Mouse (Mus musculus) liver, embryonic 11.5 days (tissue): Measurements from ENCODE around the gene Batf3. TPM values are rescaled to one million over a fixed set of nuclear protein-coding genes. Genes with fewer than 3 reads are reported as not detected.
"Not testable (repeated sequence)": the region's sequence is repeated elsewhere in the genome, so short reads cannot be mapped to it uniquely, and the experiment has no call there.

Experiments
- ATAC-seq: fragments of 200-750 bp; cut with Nextera tagmentation; replicated peaks from 2 replicates; pipeline ENCODE4 v1.8.0; 2017; ENCODE audit warnings: moderate number of reproducible peaks, mild to moderate bottlenecking, moderate TSS enrichment, moderate library complexity; ENCODE audit not compliant: low FRiP score
- DNase-seq: peaks from one replicate; pipeline ENCODE4 v3.0.0-alpha.2; 2017; ENCODE audit warnings: low spot score
- H3K27ac ChIP-seq: fragments of 300-500 bp; sonication (generic); 2 replicates; pipeline ENCODE4 v1.5.1; 2014; ENCODE audit warnings: mild to moderate bottlenecking, low read depth, low read length, control low read depth
- H3K27me3 ChIP-seq: fragments of 300-500 bp; sonication (generic); replicated peaks from 2 replicates; pipeline ENCODE4 v1.6.1; 2014; ENCODE audit warnings: low read length, mixed read lengths; ENCODE audit not compliant: control insufficient read depth, insufficient read depth
- H3K36me3 ChIP-seq: fragments of 300-500 bp; sonication (generic); 2 replicates; pipeline ENCODE4 v1.6.1; 2014; ENCODE audit warnings: mild to moderate bottlenecking, low read length, moderate library complexity, mixed read lengths; ENCODE audit not compliant: control insufficient read depth, insufficient read depth
- H3K4me1 ChIP-seq: fragments of 300-500 bp; sonication (generic); replicated peaks from 2 replicates; pipeline ENCODE4 v1.6.1; 2014; ENCODE audit warnings: low read length, mixed read lengths; ENCODE audit not compliant: control insufficient read depth, insufficient read depth
- H3K4me2 ChIP-seq: fragments of 300-500 bp; sonication (generic); 2 replicates; pipeline ENCODE4 v1.6.1; 2014; ENCODE audit warnings: mild to moderate bottlenecking, control low read depth, moderate library complexity
- H3K4me3 ChIP-seq: fragments of 300-500 bp; sonication (generic); 2 replicates; pipeline ENCODE4 v1.5.1; 2014; ENCODE audit warnings: low read depth, low read length, control low read depth
- H3K9ac ChIP-seq: fragments of 300-500 bp; sonication (generic); 2 replicates; pipeline ENCODE4 v1.6.1; 2014; ENCODE audit warnings: low read depth, low read length, control low read depth
- H3K9me3 ChIP-seq: fragments of 300-500 bp; sonication (generic); 2 replicates; pipeline ENCODE4 v1.6.1; 2016; ENCODE audit warnings: low read length, inconsistent platforms, mixed read lengths; ENCODE audit not compliant: control insufficient read depth
- WGBS: fragments of 180-500 bp; shearing (Covaris S2); extraction: QIAGEN DNeasy Blood & Tissue Kit; methylation state at CpG from one replicate; pipeline ENCODE4 v1.1.7; 2014; 5-methylcytosine and 5-hydroxymethylcytosine counted together
- polyA plus RNA-seq: library from polyadenylated mRNA; unstranded; fragments of >200 nt; fragmentation: Nextera tagmentation; extraction: Ambion mirVana; gene quantifications from 2 replicates; pipeline ENCODE4 v1.2.1, GENCODE M21; 2014

The Batf3 gene
- polyA plus RNA-seq, 1 experiment from 2014 or later, result 6.0 TPM

DNA sequence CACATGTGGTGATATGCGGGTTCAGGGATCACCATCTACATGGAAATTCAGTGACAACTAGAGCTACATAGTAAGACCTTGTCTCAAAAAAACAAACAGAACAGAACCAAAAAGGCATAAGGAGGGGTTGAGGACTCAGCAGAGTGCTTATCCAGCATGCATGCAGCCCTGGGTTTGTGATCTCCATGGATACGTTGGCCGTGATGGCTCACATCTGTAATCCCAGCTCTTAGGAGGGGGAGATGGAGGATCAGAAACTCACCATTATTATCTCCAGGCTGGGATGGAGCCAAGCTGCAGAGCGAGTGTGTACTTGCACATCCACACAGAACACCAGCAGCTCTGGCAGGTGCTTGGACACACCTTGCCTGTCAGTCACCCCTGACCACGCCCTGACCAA lies 34.6 kb downstream of the Batf3 start:
- no peak overlapping the region for H3K4me2 ChIP-seq
- peaks cover 15% of the 10 kb centered on the region for H3K4me1 ChIP-seq
- H3K27ac ChIP-seq, result no peak overlapping the region
- no peak for ATAC-seq
- WGBS, result 59% methylated on average over 5 of the region's 5 CpGs
- H3K36me3 ChIP-seq, result no peaks in the 10 kb centered on the region
- H3K9ac ChIP-seq, result no peak overlapping the region
- DNase-seq, result no peak
- H3K4me3 ChIP-seq, result no peak overlapping the region
- no peaks in the 10 kb centered on the region for H3K27me3 ChIP-seq
- peaks cover 3% of the 10 kb centered on the region; the same call in 1 of the 2 replicates for H3K9me3 ChIP-seq

DNA sequence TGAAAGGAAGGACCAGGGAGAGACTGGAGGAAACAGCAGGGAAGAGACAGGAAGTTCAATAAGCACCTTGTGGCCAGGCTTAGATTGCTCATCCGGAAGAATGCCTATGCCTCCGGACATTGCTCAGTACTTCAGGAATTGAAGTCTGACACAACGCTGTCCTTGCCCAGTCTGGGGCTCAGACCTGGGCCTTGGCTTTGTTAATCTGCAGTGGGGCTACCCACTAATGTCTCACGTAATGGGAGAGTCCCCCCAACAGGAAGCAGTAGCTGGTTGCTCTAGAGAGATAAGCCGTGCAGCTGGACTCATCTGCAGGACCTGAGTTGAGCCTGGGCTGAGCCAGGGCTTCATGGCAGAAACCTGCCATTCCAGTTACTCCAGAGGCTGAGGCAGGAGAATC lies 35.3 kb downstream of the Batf3 start:
- H3K9me3 ChIP-seq, result peaks cover 3% of the 10 kb centered on the region; the same call in 1 of the 2 replicates
- DNase-seq (no peak), ATAC-seq (peak; percentile 75)
- peaks cover 15% of the 10 kb centered on the region for H3K4me1 ChIP-seq
- WGBS, result 27% methylated on average over 5 of the region's 5 CpGs
- H3K36me3 ChIP-seq, result no peaks in the 10 kb centered on the region
- H3K4me3 ChIP-seq, result no peak overlapping the region
- no peak overlapping the region for H3K27ac ChIP-seq
- peak overlapping the region; percentile 42; the same call in 1 of the 2 replicates for H3K4me2 ChIP-seq
- no peaks in the 10 kb centered on the region for H3K27me3 ChIP-seq
- H3K9ac ChIP-seq, result no peak overlapping the region

DNA sequence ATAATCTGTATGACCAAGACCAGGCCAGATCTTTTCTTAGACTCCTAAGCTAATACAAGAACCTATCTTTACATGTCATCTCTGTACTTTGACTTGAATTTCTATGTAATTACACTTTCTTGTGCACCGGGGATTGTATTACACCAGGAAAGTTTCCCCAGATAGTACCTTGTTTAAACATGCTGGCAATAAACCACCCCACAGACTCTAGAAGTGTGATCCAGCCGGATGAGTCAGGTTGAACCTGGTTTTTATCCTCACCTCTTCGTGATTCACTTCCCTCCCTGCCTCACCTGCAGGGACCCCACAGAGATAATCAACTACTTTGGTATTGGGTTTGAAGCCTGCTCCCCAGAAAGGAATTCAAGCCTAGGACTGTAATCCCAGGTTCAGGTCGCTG lies 37.8 kb downstream of the Batf3 start:
- H3K4me2 ChIP-seq, result no peak overlapping the region
- DNase-seq, result no peak
- 61% methylated on average over 4 of the region's 4 CpGs for WGBS

DNA sequence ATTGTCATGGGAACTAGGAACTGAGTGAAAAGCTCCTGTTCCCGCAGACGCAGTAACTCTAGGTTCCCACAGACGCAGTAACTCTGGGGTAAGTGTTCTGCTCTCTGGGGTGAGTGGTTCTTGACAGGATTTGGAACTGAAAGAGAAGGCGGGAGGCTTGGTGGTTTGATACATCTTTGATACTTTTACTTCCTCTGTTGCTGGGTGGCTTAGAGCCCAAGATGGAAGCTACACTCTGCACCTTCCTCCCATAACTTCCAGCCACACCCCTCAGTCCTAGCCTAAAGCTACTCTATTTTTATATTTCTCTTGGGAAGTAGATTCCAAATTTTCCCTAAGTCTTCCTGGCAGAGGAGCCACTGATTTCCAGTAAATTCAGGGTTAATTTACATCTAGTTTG lies 40.8 kb downstream of the Batf3 start:
- Histone ChIP-seq H3K36me3 (no peaks in the 10 kb centered on the region), H3K27me3 (peaks cover 8% of the 10 kb centered on the region), H3K4me3 (no peak overlapping the region), H3K27ac (no peak overlapping the region), H3K9ac (no peak overlapping the region), H3K9me3 (no peaks in the 10 kb centered on the region), H3K4me1 (peaks cover 9% of the 10 kb centered on the region), H3K4me2 (no peak overlapping the region)
- no peak for DNase-seq
- ATAC-seq, result no peak
- 77% methylated on average over 4 of the region's 4 CpGs for WGBS

More for the DNA sequence above, 37.8 kb downstream of the Batf3 start:
- no peak for ATAC-seq
- Histone ChIP-seq H3K9ac (no peak overlapping the region), H3K4me3 (no peak overlapping the region), H3K4me1 (peaks cover 21% of the 10 kb centered on the region), H3K36me3 (no peaks in the 10 kb centered on the region), H3K27me3 (no peaks in the 10 kb centered on the region), H3K9me3 (no peaks in the 10 kb centered on the region), H3K27ac (no peak overlapping the region)

DNA sequence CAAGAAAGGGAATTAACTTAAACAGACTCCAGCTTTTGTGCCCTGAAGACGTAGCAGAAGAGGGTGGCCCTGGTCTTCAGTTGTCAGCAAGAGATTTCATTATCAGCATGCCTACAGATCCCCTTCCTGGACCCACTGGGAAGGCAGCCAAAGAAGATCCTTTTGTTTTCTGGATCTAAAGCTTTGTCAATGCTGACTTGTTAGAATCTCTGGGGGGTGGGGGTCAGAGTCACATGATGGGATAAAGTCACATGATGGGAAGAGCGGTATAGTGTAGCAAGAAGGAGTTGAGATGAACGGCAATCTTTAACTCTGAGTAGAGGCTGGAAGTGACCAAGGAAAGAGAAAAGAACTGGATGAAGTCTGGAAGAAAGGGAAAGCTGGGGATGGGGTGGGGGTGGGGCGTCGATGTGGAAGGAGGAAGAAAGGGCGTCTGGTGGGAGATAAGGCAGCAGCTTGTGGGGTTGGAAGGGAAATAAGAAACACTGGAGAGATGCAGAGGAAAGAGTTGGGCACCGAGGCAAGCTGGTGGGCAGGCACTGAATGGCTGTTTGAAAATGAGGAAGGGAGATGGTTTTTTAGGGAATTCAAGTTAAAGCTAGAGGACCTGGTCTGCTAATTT lies 41.3 kb downstream of the Batf3 start:
- no peak for DNase-seq
- ATAC-seq, result 0 out of 2 replicates have a peak, but pooled peaks have one; percentile 26
- H3K9me3 ChIP-seq, result no peaks in the 10 kb centered on the region
- no peaks in the 10 kb centered on the region for H3K36me3 ChIP-seq
- peak overlapping the region; percentile 8; the same call in 1 of the 2 replicates for H3K4me2 ChIP-seq
- H3K27ac ChIP-seq, result no peak overlapping the region
- 31% methylated on average over 7 of the region's 7 CpGs for WGBS
- H3K4me3 ChIP-seq, result no peak overlapping the region
- H3K27me3 ChIP-seq, result peaks cover 8% of the 10 kb centered on the region
- peaks cover 6% of the 10 kb centered on the region; the same call in 1 of the 2 replicates for H3K4me1 ChIP-seq
- no peak overlapping the region for H3K9ac ChIP-seq

DNA sequence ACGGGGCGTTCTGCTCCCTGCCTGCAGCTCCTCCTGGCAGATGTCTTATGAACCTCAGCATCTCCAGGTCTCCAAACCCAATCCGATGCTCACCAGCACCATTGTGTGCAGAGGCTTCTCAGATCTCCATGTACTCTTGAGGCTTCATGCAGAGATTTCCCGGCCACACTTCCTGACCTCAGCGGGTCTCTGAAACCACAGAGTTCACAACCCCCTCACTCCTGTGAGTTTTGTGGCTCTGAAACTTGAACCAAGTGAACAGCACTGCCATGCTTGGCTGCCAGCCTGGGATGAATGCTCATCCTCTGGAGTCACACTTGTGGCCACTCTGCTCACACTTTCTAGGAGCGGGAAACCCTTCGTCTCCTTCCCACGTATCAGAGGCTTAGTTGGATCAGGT lies 43.3 kb downstream of the Batf3 start:
- ATAC-seq, result no peak

DNA sequence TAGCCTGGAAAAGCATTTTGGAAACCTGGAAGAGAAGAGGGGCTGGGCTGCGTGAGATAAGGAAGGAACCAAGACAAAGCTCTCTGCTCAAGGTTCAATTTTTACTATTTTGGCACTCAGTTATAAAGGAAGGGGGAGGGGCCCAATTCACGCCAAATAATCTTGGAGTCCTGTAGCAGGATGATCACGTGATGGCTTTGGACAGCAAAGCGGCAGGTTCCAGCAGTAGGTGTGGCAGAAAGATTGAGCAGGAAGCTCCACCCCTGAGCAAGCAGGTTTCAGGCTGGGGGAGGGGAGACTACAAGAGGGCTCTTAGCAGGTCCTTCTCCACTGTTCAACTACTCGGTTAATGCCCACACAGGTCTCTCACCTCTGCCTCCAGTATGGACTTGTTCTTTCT lies 51.8 kb downstream of the Batf3 start:
- H3K4me3 ChIP-seq, H3K4me2 ChIP-seq, H3K36me3 ChIP-seq, ATAC-seq, H3K27me3 ChIP-seq, H3K9me3 ChIP-seq, DNase-seq, H3K4me1 ChIP-seq, H3K9ac ChIP-seq, H3K27ac ChIP-seq: not testable (repeated sequence)
- WGBS, result 76% methylated on average over 5 of the region's 5 CpGs

More for the DNA sequence above, 43.3 kb downstream of the Batf3 start:
- H3K9me3 ChIP-seq, result no peaks in the 10 kb centered on the region
- H3K9ac ChIP-seq, result no peak overlapping the region
- H3K36me3 ChIP-seq, result no peaks in the 10 kb centered on the region
- no peak overlapping the region for H3K4me3 ChIP-seq
- H3K4me2 ChIP-seq, result no peak overlapping the region
- H3K27ac ChIP-seq, result no peak overlapping the region
- no peak for DNase-seq
- peaks cover 6% of the 10 kb centered on the region; the same call in 1 of the 2 replicates for H3K4me1 ChIP-seq
- H3K27me3 ChIP-seq, result peaks cover 8% of the 10 kb centered on the region
- WGBS, result 60% methylated on average over 8 of the region's 8 CpGs

DNA sequence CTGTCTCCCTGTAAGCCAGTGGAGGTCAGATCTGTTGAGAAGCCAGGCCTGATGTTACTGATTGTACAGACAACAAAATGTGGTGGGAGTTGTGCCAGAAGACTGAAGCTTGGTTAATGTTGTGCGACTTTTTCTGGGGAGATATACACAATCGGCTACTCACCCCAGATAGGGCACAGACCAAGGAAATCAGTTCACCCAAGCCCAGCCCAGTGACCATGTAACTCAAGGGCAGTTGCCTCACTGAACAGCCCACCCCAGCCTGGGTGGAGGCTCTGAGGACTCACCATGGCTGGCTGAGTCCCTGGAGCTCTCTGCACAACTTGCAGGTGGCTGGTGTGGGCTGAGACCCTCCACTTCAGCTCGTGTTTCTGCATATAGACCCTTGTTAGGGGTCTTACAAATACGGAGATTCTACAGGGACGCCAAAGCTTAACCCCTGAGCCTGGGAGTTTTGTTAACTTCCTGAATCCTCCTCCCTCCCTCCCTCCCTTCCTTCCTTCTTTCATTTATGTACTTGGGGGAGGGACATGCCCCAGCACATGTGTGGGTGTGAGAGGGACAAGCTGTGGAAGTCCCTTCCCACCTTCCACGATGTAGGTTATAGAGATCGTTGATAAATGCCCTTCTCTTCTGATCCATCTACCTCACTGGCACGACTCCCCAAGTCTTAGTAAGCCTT lies 53.4 kb downstream of the Batf3 start:
- Histone ChIP-seq H3K4me1 (no peaks in the 10 kb centered on the region), H3K4me2 (no peak overlapping the region), H3K27me3 (no peaks in the 10 kb centered on the region), H3K36me3 (no peaks in the 10 kb centered on the region), H3K9ac (no peak overlapping the region), H3K27ac (peak overlapping the region; percentile 38; the same call in 1 of the 2 replicates), H3K9me3 (no peaks in the 10 kb centered on the region), H3K4me3 (no peak overlapping the region)
- no peak for ATAC-seq
- DNase-seq, result no peak
- 59% methylated on average over 8 of the region's 8 CpGs for WGBS

DNA sequence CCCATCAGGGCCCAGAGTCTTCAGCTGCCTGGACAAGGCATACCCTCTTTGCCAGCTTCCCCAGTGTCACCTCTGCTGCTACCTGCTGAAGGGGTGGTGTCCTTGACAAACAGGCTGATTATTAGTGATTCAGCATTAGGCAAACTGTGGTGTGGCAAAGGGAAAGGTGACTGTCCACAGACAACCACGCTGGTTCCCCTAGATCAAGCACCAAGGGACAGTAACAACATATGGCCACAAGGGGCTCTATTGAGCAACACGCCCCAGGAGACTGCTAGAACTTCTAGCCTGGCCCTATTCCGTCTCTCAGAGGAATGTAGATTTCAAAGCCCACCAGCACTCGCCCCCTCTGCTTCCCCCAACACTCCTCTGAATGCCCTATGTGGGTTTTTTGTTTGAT lies 55.4 kb downstream of the Batf3 start:
- no peak overlapping the region for H3K4me2 ChIP-seq
- ATAC-seq (peak; percentile 60; the same call in 1 of the 2 replicates), DNase-seq (no peak)
- H3K9ac ChIP-seq, result no peak overlapping the region
- H3K36me3 ChIP-seq, result no peaks in the 10 kb centered on the region
- no peaks in the 10 kb centered on the region for H3K27me3 ChIP-seq
- 12% methylated on average over 4 of the region's 4 CpGs for WGBS
- H3K9me3 ChIP-seq, result peaks cover 3% of the 10 kb centered on the region; the same call in 1 of the 2 replicates
- H3K4me1 ChIP-seq, result no peaks in the 10 kb centered on the region
- no peak overlapping the region for H3K4me3 ChIP-seq
- H3K27ac ChIP-seq, result no peak overlapping the region
